Comparison of ENCODE assay signal across 8 mouse cellular contexts in the genomic region with DNA sequence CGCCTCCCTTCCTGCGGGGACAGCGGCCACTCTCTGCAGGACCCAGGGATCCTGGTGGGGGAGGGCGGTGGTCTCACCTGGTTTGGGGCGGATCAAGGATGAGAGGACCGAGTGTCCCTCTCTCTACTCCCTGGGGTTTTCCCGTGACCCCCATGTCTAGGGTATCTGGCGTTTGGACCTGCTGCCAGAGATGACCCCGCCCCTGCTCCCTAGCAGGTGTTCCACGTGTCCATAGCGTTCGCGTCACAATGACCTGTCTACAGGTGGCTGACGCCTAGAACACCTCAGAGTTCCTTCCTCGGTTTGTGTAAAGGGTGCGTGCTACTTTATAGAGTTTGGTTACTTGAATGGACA. TPM values are rescaled to one million over a fixed set of nuclear protein-coding genes. Genes with fewer than 3 reads are reported as not detected.
A peak's percentile ranks its signal among the peaks of the same experiment; 100 is the strongest.
DNase-seq lines count a peak whose midpoint lies in the region; ATAC-seq and TF ChIP-seq lines count a peak whose summit lies in the region.

A gene (minus strand): TSS at position 193 of the 354 bp plus-strand sequence.

- H3K36me3 ChIP-seq in thymus, adult 2 months (ENCODE audit: control insufficient read depth, insufficient read depth, low read length), result no peaks in the 10 kb centered on the region
- no peaks in the 10 kb centered on the region for H3K36me3 ChIP-seq in heart, embryonic 15.5 days
- no peaks in the 10 kb centered on the region for H3K36me3 ChIP-seq in midbrain, embryonic 14.5 days (ENCODE audit: control insufficient read depth, insufficient read depth, low read length)

- DNase-seq in embryo, embryonic 10 days (ENCODE audit: low spot score), result peak; percentile 25
- DNase-seq in embryo, embryonic 11 days, result no peak
- no peak for DNase-seq in thymus, adult 2 months
- DNase-seq in thymus, postnatal 10 days (ENCODE audit: low spot score in 2 of 2), result no peak
- DNase-seq in left cerebral cortex, postnatal 36 days (ENCODE audit: low spot score in 2 of 2), result no peak
- peak; percentile 57 for DNase-seq in midbrain, embryonic 14.5 days
- DNase-seq in gastrocnemius, adult 18-20 months (ENCODE audit: low spot score), result no peak

- no peaks in the 10 kb centered on the region; the same call in 1 of the 2 replicates for H3K4me1 ChIP-seq in thymus, adult 2 months (replicated peaks; ENCODE audit: control insufficient read depth, insufficient read depth, low read length)
- H3K4me1 ChIP-seq in heart, embryonic 15.5 days (replicated peaks), result peaks cover 11% of the 10 kb centered on the region
- peaks cover 7% of the 10 kb centered on the region; the same call in 1 of the 2 replicates for H3K4me1 ChIP-seq in midbrain, embryonic 14.5 days (ENCODE audit: control insufficient read depth, insufficient read depth, low read length)

- peak within 1 kb of the TSS; percentile 73 for H3K9ac ChIP-seq in heart, embryonic 15.5 days
- H3K9ac ChIP-seq in midbrain, embryonic 14.5 days (replicated peaks; ENCODE audit: low read length), result peak within 1 kb of the TSS; percentile 89

- H3K27me3 ChIP-seq in thymus, adult 2 months (ENCODE audit: control insufficient read depth, insufficient read depth, low read length), result peaks cover 7% of the 10 kb centered on the region
- no peaks in the 10 kb centered on the region; the same call in 1 of the 2 replicates for H3K27me3 ChIP-seq in heart, embryonic 15.5 days
- no peaks in the 10 kb centered on the region for H3K27me3 ChIP-seq in midbrain, embryonic 14.5 days (ENCODE audit: control insufficient read depth, insufficient read depth, low read length)

- peak; percentile 50; the same call in 1 of the 2 replicates for ATAC-seq in heart, embryonic 15.5 days (replicated peaks; ENCODE audit: insufficient number of reproducible peaks, insufficient read depth, low FRiP score, low read depth)
- ATAC-seq in midbrain, embryonic 14.5 days (ENCODE audit: low FRiP score, low TSS enrichment), result peak; percentile 63

- H3K27ac ChIP-seq in thymus, adult 2 months (ENCODE audit: control insufficient read depth, insufficient read depth, low read length), result no peak within 1 kb of the TSS
- H3K27ac ChIP-seq in heart, embryonic 15.5 days, result peak within 1 kb of the TSS; percentile 71
- peak within 1 kb of the TSS; percentile 80 for H3K27ac ChIP-seq in midbrain, embryonic 14.5 days (replicated peaks; ENCODE audit: low read depth, low read length)

- no peak for TF ChIP-seq CTCF in thymus, adult 2 months (IDR thresholded peaks at IDR 0.05; ENCODE audit: borderline replicate concordance, control insufficient read depth, extremely low read depth, insufficient read depth, low read length, poor library complexity)

- H3K4me3 ChIP-seq in thymus, adult 2 months (ENCODE audit: control insufficient read depth, insufficient read depth, low read length), result peak within 1 kb of the TSS; percentile 20
- peak within 1 kb of the TSS; percentile 86 for H3K4me3 ChIP-seq in heart, embryonic 15.5 days
- H3K4me3 ChIP-seq in midbrain, embryonic 14.5 days (replicated peaks; ENCODE audit: low read depth, low read length), result peak within 1 kb of the TSS; percentile 74

- intact Hi-C loops in left cerebral cortex, postnatal 36 days (cut with DNase I), result no loop called here

- no peaks in the 10 kb centered on the region for H3K9me3 ChIP-seq in heart, embryonic 15.5 days (replicated peaks)
- H3K9me3 ChIP-seq in midbrain, embryonic 14.5 days (ENCODE audit: control insufficient read depth, low read length), result no peaks in the 10 kb centered on the region

- peak within 1 kb of the TSS; percentile 98 for H3K4me2 ChIP-seq in heart, embryonic 15.5 days
- peak within 1 kb of the TSS; percentile 94 for H3K4me2 ChIP-seq in midbrain, embryonic 14.5 days (ENCODE audit: low read length)

- 3% methylated on average over 16 of the region's 16 CpGs for WGBS in thymus, adult 2 months
- 2% methylated on average over 13 of the region's 16 CpGs for WGBS in heart, embryonic 15.5 days
- 2% methylated on average over 14 of the region's 16 CpGs for WGBS in midbrain, embryonic 14.5 days

- TF ChIP-seq POLR2A in thymus, adult 2 months (IDR thresholded peaks at IDR 0.05; ENCODE audit: control insufficient read depth, extremely low read depth, insufficient read depth, low read length, poor library complexity), result no peak

RNA-seq across cellular contexts. Expression of the gene that starts here (rescaled TPM):
- polyA plus RNA-seq in thymus, adult 2 months (2012; rRNA removed), result 0.47 and 0.69 TPM in 2 replicates
- 19.0 and 19.2 TPM in 2 replicates for polyA plus RNA-seq in heart, embryonic 15.5 days (2015; fragmentation: Nextera tagmentation; extraction: Ambion mirVana)
- 10 to 100 TPM; 67.4 to 78.2 TPM for total RNA-seq in left cerebral cortex, postnatal 36 days (2021)
- 59.0 and 62.6 TPM in 2 replicates for polyA plus RNA-seq in midbrain, embryonic 14.5 days (2014; fragmentation: Nextera tagmentation; extraction: Ambion mirVana)
- 1 to 10 TPM; 1.5 to 1.7 TPM for total RNA-seq in gastrocnemius, adult 18-20 months (2021)

Comparison
In these comparisons a context has a peak if more than half of its experiments do, and no peak if none do; other contexts are left out.
1. RNA of the gene that starts here (total RNA-seq): 67.4 to 78.2 TPM in left cerebral cortex, postnatal 36 days; 1.5 to 1.7 TPM in gastrocnemius, adult 18-20 months; every median in the first group is over 10 times any median in the second.
2. RNA of the gene that starts here (polyA plus RNA-seq): 59.0 to 62.6 TPM in midbrain, embryonic 14.5 days and 19.0 to 19.2 TPM in heart, embryonic 15.5 days; 0.47 to 0.69 TPM in thymus, adult 2 months; every median in the first group is over 10 times any median in the second.
3. DNase-seq: peak in embryo, embryonic 10 days (single experiment) and midbrain, embryonic 14.5 days (single experiment); none in embryo, embryonic 11 days (single experiment), thymus, adult 2 months (single experiment), thymus, postnatal 10 days (0 of 2), left cerebral cortex, postnatal 36 days (0 of 2) and gastrocnemius, adult 18-20 months (single experiment).
4. H3K4me3 ChIP-seq: peak in every context shown above with its lines; median percentile 86 in heart, embryonic 15.5 days; 74 in midbrain, embryonic 14.5 days; 20 in thymus, adult 2 months.